Mouse (Mus musculus) cerebellum, postnatal 25 days (tissue): ENCODE measurements around the gene Atp6v1f.
A peak's percentile ranks its signal among the peaks of the same experiment; 100 is the strongest.

ENCODE experiments used
- DNase-seq, 2 experiments: peaks; one replicate each; pipeline ENCODE4 v3.0.0; 2021; ENCODE audit warnings: mixed read lengths in 2 of 2

The Atp6v1f gene

GRCm38 (mm10) chr6:29463388-29463787 lies 4.1 kb upstream of the Atp6v1f start:
- DNase-seq, result no peak

GRCm38 (mm10) chr6:29468851-29469250 lies 1.3 kb downstream of the Atp6v1f start:
- DNase-seq, result no peak

DNA sequence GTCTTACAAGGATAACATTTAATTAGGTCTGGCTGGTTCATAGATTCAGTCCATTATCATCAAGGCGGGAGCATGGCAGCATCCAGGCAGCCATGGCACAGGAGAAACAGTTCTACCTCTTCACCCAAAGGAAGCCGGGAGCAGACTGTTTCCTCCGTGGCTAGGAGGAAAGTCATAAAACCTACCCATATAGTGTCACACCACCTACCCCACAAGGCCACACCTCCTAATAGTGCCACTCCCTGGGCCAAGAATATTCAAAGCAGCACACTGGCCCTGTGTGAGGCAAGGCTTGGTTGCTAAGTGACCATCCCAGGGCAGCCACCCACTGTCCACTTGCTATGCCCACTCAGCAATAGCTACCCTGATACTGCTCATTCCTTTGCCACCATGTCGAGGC lies 3.6 kb downstream of the Atp6v1f start, which contains the start of gene Atp6v1fnb:
Gene Atp6v1fnb (plus strand): TSS at position 301 of the 400 bp plus-strand sequence.
- no peak for DNase-seq

GRCm38 (mm10) chr6:29473941-29474691 lies 6.6 kb downstream of the Atp6v1f start:
- DNase-seq, result peak; percentile 51 to 73

DNA sequence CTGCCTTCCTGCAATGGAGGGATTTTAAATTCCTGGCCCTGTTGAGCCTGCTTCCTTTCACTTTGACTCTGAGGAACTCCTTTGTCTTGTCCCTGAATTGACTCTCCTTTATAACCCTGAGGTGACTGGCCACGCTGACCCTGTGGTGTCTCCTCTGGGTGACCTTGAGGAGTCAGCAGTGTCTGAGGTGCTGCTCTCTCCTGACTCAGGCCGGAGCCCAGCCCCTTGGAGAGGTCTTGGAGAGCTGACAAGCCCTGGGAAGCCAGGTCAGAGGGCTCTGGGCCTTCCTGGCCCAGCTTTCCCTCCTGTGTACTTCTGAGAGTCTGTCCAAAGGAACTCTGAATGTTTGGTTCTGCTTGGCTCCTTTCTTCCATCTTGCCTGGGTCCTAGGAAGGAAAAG lies 7.2 kb downstream of the Atp6v1f start:
- DNase-seq, result no peak

- no peak for DNase-seq
Observed at GRCm38 (mm10) chr6:29482691-29483090, 15.2 kb downstream of the Atp6v1f start.

DNA sequence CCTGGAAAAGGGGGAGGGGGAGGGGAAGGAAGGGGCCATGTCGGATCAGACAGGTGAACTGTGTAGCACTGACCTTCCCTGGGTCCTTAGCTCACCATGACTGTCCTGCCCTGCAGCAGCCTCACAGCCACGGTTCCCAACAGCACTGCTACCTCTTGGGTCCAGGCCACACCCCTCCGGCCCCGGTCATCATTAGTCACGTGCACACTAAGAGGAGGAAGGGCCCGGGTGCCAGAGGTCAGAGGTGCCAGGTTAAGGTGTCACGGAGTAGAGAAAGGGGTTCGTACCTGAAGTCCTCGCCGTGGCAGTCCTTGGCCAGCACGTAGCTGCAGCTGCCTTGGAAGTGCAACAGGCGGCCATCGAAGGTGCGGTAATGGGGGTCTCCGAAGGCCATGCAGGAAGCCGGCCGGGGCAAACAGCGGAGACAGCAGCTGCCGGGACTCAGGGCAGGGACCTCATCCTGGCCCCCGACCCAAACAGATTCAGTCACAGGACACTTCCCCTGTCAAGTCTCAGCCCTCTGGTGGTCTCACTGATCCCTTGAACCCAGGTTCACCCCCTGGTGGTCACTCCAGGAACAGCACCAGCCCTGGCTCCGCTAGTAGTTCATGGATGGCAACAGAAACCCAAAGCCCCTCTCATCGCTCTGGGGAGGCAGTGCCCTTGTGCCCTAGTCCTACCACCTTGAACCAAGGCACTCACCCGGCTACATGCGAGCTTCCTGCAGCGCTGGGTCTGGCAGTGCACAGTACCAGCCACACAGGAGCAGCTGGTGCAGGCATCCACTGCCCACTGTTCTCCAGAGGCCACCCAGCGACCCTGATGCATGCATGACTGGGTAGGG lies 17.4 kb downstream of the Atp6v1f start:
- peak; percentile 69 to 84 for DNase-seq

- DNase-seq, result no peak
Observed at GRCm38 (mm10) chr6:29485951-29486350, 18.4 kb downstream of the Atp6v1f start.

- DNase-seq, result no peak
Observed at GRCm38 (mm10) chr6:29494101-29494500, 26.6 kb downstream of the Atp6v1f start.

- DNase-seq, result no peak
Observed at GRCm38 (mm10) chr6:29496270-29496669, 28.8 kb downstream of the Atp6v1f start.

DNA sequence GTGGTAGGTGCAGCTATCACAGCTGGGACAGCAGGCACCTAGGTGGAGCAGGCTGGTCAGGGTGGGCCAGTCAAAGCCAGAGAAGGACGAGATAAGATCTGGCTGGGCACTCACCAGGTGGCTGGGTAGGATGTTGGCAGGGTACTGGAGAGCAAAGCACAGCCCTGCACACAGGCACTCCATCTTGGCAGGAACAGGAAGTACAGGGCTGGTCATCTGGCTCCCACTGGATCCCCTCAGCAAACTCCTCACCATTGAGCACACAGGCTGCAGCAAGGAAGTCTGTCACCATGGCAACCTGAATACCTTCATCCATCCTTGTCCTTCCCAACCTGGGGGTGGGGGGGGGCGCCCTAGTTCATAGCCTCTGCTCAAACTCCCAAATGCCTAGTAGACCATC lies 30.3 kb downstream of the Atp6v1f start:
- no peak for DNase-seq

- no peak for DNase-seq
Observed at GRCm38 (mm10) chr6:29500177-29500576, 32.7 kb downstream of the Atp6v1f start.

- DNase-seq, result no peak
Observed at GRCm38 (mm10) chr6:29500810-29501209, 33.3 kb downstream of the Atp6v1f start.

GRCm38 (mm10) chr6:29501599-29501998 lies 34.1 kb downstream of the Atp6v1f start:
- DNase-seq, result no peak

- DNase-seq, result no peak
Observed at GRCm38 (mm10) chr6:29505493-29505892, 38.0 kb downstream of the Atp6v1f start.

GRCm38 (mm10) chr6:29506834-29507233 lies 39.3 kb downstream of the Atp6v1f start:
- no peak for DNase-seq

DNA sequence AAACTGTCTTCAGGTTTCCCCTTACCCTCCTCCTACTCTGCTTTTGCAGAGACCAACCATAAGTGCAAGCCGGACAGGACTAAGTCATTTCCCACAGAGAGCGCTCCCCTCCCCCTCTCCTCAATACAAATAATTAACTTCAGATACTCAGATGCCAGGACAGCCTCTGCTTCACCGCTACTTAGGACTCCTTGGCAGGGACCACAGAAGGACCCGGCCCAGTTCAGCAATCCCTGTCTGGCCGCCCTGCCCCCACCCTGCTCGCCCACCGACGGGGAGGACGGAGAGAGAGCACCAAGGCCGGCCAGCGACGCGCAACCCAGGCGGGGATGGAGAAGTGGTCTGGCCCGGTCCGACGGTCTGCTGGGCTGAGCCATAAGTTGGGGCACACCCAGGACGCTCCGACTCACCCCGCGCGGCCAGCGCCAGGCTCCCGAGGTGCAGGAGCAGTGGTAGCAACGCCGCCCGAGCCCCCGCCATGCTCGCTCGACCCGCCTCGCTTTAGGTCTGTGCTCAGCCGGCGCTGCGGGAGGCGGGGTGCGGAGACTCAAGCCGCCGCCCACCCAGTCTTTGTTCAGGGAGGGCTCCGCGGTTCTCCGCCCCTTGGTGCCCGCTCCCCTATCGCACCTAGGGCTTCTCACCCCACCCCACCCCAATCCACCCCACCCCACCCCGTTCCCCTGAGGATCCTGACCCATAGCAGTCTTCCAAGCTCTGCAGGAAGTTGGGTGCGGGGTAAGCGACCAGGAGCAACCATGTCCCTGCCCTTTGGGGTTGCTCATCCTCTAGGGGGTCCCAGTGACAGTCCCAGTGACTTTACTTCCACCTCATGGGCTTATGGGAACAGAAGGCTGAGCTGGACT lies 40.2 kb downstream of the Atp6v1f start, which contains the start of gene Kcp:
Gene Kcp (minus strand): TSS at position 506 of the 863 bp plus-strand sequence.
- no peak for DNase-seq

DNA sequence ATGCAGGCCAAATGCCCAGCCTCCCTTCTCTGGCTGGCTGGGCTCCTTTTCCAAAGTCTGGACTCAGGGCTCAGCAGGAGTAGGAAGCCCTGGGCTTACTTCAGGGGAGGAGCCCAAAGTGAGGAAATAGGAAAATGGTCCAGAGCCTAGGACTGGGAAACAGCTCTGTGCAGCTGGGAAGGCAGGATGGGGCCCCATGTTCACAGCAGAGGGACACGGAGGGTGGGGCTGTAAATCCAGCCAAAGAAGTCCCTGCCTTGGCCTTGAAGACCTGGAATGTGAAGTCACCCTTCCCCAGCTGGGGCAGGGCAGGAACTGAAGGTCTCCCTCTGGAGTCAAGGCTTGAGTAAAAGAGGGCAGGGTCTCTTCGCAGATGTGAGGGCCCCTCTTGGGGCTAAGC lies 41.6 kb downstream of the Atp6v1f start:
- DNase-seq, result no peak

DNA sequence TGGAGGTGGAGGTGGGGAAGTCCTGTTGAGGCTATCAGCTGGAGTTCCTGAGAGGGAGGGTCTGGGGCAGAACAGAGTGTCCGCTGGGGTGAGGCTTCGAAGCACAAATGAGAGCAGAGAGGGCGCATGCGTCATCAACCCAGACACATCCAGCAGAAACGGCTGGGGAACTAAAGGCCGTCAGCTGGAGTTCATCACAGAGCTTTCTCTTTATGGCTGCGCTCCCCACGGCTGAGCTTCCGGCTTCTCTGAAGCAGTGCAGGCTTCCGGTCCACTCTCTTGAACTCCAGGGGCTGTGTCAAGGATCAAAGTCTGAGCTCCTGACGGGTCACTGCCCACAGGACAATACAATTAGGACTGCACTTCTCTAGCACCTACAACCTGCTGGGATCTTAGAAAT lies 45.8 kb downstream of the Atp6v1f start:
- DNase-seq, result no peak

- DNase-seq, result peak in 1 of 2 experiments; percentile 56
Observed at GRCm38 (mm10) chr6:29517139-29517538, 49.6 kb downstream of the Atp6v1f start.
